Mouse (Mus musculus): Measurements from ENCODE around the gene Ptgr2.
"Not testable (repeated sequence)": the region's sequence is repeated elsewhere in the genome, so short reads cannot be mapped to it uniquely, and the experiment has no call there.

Ptgr2 gene

DNA sequence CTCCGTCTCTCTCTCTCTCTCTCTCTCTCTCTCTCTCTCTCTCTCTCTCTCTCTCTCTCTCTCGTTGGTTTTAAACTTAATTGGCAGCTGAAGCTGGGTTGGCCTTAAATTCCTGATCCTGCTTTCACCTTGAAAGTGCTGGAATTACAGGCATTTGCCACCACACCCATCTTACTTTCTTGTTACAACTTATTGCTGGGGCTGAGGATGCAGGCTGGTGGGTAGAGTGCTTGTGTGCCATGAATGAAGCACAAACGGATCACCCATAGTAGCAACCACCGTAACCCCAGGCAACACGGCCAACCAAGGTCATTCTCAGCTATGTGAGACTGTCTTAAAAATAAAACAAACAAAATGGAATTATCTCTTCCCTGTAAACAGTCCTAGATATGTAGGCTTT is 26.3 kb downstream of the Ptgr2 start:
- no peak for DNase-seq

DNA sequence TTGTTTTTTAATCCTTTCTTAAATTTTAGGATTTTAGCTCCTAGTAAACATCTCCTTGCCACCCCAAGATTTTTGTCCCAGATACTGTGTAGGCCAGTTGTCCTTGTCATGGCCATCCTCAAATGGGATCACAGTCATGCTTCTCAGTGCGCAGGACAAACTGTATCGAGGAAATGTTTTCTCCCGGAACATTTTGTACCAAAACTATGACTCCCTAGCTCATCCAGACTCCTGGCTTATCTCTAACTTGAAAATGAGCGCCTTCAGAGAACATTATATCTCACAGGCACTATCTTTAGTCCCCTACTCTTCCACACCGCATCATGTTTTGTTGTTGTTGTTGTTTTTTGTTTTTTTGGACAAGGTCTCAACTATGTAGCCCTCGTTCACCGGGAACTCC is 31.0 kb downstream of the Ptgr2 start:
- DNase-seq: no peak

DNA sequence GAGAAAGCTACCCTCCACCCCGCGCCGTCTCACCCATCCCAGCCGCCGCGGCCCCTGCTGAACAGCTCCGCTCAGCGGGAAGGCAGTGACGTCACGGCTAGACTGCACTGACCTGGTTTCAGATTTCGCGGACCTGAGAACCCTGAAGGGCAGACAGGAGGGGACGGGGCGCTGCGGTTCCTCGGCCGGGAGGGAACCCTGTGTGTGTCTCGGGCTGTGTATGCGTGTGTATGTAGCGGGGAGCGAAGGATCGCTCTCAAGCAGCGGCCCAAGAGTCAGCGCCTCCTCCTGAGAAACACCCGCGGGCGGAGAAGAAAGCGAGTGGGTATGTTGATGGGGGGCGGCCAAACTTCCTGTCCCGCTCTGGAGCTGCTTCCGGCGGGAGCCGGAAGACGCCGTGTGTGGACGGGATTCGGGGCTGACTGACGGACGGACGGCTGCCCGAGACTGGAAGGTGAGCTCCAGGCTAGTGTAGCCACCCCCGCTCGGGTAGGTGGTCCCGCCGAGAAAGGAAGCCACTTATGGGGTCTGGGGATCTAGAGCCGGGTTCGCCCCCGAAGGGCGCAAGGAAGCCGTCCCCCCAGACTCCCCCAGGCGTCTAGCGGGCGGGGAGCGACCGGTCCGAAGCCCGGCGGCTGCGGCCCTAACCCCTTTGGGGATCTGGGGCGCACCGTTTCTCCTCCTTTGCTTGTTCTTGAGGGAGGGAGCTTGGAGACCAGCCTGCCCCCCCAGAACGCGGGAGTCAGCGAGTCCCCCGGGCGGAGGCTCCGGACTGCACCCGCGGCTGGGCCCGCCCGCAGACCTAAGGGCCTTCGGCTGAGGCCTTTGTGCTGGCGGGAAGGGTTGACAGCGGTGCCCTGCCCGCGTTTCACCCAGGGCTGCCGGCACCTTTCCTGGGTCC is 31.9 kb downstream of the Ptgr2 start, which contains the start of gene Zfp410:
TSS of gene Zfp410 (plus strand) at position 132 of the 901 bp plus-strand sequence.
- DNase-seq: peak; percentile 92 to 94

DNA sequence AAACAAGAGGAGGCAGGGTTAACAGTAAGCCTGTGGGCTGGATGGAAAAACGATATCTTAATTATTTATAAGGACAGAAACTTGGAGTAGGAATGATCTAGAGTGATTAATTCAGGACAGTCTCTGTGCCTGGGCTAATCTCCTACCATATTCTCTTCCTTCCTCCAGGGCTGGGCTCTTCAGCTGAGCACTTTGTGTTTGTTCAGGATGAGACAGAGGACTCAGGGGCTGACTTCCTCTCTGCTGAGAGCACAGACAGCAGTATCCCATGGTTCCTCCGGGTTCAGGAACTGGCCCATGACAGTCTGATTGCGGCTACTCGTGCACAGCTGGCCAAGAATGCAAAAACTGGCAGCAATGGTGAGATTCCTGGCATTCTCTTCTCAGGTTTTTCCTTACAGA is 42.1 kb downstream of the Ptgr2 start:
- peak; percentile 48 to 50 for DNase-seq

DNA sequence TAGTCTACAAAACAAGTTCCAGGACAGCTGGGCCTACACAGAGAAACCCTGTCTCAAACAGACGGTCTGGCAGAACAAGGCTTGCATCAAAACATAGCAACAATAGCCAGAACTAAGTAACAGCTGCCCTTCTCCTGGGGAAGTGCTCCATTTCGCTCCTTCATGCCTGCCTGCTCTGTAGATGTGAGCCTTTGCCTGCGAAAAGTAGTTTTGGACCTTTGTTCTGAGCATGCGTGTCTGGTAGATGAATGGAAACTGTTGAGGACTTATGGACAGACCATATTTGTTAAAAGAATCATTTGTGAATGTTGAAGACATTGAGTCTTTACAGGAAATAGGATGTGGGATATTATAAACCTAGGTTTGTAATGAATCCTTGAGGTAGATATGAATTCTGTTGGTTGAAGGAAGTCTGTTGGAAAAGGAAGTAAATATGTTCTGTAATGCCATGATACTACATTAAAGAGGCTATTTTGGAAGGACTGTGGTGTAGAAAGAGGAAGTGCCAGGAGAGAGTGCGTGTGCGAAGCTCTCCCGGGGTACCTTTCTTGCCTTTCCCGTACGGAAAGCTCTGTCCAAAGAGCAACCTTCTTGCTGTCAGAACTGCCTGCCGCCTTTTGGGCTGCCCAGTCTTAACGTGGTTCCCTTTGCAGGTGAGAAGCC is 52.1 kb downstream of the Ptgr2 start:
- no peak for DNase-seq

DNA sequence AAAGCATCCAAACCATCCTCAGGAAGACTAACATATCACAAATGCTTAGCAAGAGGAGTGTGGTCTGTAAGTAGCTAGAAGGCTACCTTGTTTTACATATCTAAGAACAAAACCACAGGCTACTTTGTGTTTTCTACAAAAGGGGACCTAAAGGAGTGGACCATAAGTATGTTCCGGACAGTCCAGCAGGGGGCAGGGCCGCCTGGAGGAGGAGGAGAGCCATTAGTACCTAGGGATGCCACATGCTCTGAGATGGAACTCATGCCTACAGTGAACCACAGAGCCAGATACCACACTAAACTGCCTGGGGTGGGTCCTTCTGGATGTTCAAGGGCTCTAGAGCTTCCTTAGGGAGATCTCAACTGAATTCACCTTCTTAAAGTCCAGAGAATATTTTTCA is 62.2 kb downstream of the Ptgr2 start:
- peak; percentile 38 to 81 for DNase-seq

DNA sequence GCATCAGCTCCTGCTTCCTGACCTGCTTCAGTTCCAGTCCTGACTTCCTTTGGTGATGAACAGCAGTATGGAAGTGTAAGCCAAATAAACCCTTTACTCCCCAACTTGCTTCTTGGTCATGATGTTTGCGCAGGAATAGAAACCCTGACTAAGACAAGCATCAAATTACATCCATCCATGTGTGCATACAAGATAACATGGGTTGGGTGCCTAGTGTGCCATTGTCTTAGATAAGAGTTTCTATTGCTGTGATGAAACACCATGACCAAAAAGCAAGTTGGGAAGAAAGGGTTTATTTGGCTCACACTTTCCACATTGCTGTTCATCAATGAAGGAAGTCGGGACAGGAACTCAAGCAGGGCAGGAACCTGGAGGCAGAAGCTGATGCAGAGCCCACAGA is 73.7 kb downstream of the Ptgr2 start:
- not testable (repeated sequence) for DNase-seq

DNA sequence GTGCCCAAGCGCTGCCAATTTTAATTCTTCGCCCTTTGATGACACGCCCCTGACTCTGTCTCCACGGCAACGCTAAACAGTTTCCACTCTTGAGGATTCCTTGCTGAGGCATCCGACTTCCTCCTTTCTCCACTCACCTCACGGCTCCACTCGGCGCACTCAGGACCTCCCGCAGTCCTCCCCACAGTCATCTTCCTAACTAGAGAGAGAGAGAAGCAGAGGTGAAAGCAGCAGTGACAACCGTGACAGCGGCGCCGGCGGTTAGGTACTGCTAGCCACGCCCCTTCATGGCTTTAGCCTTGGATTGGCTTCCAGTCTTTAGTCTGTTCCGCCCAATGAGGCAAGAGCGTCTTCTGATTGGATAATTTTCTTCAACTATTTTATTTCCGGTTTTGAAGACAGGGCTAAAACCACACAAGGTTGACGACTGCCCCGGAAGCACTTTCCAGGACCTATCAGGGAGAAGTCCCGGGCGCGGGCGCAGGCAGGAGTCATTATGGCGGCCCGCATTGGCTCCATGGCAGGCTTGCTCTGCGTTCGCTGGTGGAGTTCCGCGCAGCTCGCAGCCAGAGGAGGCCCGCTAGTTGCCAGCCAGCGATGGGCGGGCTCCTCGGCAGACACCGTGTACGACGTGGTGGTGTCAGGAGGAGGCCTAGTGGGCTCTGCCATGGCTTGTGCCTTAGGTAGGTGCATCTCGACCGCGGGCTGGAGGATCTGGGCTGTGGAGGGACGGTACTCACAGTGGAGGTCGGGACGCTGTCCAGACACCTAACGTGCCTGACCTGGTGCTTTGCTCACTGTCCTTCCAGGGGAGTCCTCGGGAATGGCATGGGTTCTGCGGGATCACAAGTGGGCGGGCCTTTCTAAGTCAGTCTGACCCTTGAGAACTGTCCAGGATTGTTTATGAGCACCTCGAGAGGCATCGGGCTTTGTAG is 76.8 kb downstream of the Ptgr2 start, which contains the start of the genes Coq6 and Fam161b:
TSS of gene Coq6 (plus strand) at position 103 of the 935 bp plus-strand sequence.
TSS of gene Fam161b (minus strand) at position 279 of the 935 bp plus-strand sequence.
- peak; percentile 98 to 99 for DNase-seq

DNA sequence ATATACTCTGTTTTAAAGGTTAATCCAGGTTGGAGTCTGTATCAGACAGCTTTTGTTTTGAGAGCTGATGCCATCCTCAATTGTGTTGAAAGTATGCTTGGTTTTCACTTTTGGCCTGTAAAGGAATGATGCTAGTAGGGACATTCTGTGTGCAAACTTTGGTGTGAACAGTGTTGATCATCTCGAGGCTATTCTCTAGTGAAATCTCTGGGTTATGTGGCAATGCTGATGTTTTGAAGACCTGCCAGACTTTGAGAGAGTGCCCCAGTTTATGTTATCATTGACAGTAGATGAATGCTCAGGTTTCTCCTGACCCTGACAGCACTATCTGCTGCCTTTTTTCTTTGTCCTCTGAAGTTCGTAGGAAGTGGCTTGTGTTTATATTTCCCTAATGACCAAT is 77.8 kb downstream of the Ptgr2 start:
- no peak for DNase-seq

DNA sequence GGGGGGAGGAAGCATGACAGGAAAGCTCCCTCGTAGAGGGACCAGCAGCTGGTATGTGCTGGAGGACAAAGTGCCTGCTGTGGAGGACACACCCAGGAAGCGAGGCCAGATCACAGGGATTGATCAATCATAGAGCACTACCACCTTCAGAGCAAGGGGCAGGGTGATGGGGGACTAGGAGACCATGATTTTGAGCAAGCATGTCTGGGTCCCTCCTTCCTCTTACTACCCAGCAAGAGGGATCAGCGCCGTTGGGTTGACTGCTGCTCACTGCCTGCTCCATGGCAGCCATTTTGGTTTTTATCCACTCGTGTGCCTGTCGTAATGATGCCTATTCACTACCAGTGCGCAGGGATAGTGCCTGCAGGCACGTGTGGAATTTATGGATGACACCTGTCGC is 79.3 kb downstream of the Ptgr2 start:
- DNase-seq: no peak

DNA sequence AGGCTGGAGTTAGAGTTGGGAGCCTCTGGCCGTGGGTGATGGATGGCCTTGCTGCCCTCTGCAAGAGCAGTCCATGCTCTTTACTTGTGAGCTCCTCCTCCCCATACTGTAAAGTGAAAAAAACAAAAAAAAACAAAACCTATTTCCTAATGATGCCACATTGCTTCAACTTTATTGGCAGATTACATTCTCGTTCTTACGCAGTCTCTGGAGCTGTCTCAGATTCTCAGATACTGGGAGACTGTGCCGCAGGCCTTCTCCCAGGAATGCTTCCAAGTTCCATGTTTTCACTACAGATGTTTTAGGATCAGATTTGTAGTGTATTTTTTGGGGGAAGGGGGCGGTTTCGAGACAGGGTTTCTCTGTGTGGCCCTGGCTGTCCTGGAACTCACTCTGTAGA is 80.1 kb downstream of the Ptgr2 start:
- DNase-seq: no peak

Measured in kidney, postnatal 36 days (tissue).